Mouse (Mus musculus): ENCODE results near the gene Rer1. TPM values are rescaled to one million over a fixed set of nuclear protein-coding genes. Genes with fewer than 3 reads are reported as not detected.
A peak's percentile ranks its signal among the peaks of the same experiment; 100 is the strongest.

The Rer1 gene
- total RNA-seq, 2 experiments from 2014 or later: 54.8 to 59.3 TPM

GRCm38 (mm10) chr4:155097452-155097851, 11.3 kb upstream of the Rer1 start:
- DNase-seq: no peak
- Histone ChIP-seq H3K27ac (no peak overlapping the region), H3K4me3 (no peak overlapping the region)
- intact Hi-C loops (cut with DNase I): no loop called here
- no peak for TF ChIP-seq CTCF (IDR thresholded peaks at IDR 0.05)

GRCm38 (mm10) chr4:155095967-155096366, 9.8 kb upstream of the Rer1 start:
- peak overlapping the region; percentile 74 for H3K27ac ChIP-seq
- no peak for DNase-seq
- H3K4me3 ChIP-seq: no peak overlapping the region
- intact Hi-C loops (cut with DNase I): loop anchor here (1.0 kb wide), 2 partner anchors 153 to 212 kb away; partner anchors contain the start of gene Faap20
- no peak for TF ChIP-seq CTCF (IDR thresholded peaks at IDR 0.05)

GRCm38 (mm10) chr4:155095238-155095900, 9.2 kb upstream of the Rer1 start:
- intact Hi-C loops (cut with DNase I): loop anchor here (1.0 kb wide), 2 partner anchors 154 to 213 kb away; partner anchors contain the start of gene Faap20
- peak overlapping the region; percentile 74 for H3K27ac ChIP-seq
- peak; percentile 100; the same call in 1 of the 2 replicates for TF ChIP-seq CTCF (IDR thresholded peaks at IDR 0.05)
- DNase-seq: peak; percentile 89
- no peak overlapping the region; the same call in 1 of the 2 replicates for H3K4me3 ChIP-seq

GRCm38 (mm10) chr4:155094565-155094964, 8.4 kb upstream of the Rer1 start:
- Histone ChIP-seq H3K4me3 (no peak overlapping the region), H3K27ac (no peak overlapping the region)
- TF ChIP-seq CTCF (IDR thresholded peaks at IDR 0.05): peak; percentile 71
- intact Hi-C loops (cut with DNase I): no loop called here
- DNase-seq: peak; percentile 58

- no peak for TF ChIP-seq CTCF (IDR thresholded peaks at IDR 0.05)
- H3K27ac ChIP-seq: no peak overlapping the region
- intact Hi-C loops (cut with DNase I): no loop called here
- no peak for DNase-seq
- no peak overlapping the region for H3K4me3 ChIP-seq
Observed at GRCm38 (mm10) chr4:155093431-155094149, 7.4 kb upstream of the Rer1 start.

GRCm38 (mm10) chr4:155092718-155093430, 6.7 kb upstream of the Rer1 start:
- H3K4me3 ChIP-seq: no peak overlapping the region
- TF ChIP-seq CTCF (IDR thresholded peaks at IDR 0.05): no peak
- no peak overlapping the region for H3K27ac ChIP-seq
- no peak for DNase-seq
- intact Hi-C loops (cut with DNase I): no loop called here

- intact Hi-C loops (cut with DNase I): no loop called here
- H3K4me3 ChIP-seq: no peak overlapping the region
- TF ChIP-seq CTCF (IDR thresholded peaks at IDR 0.05): no peak
- no peak overlapping the region for H3K27ac ChIP-seq
- no peak for DNase-seq
Observed at GRCm38 (mm10) chr4:155090688-155091449, 4.7 kb upstream of the Rer1 start.

GRCm38 (mm10) chr4:155090147-155090546, 4.0 kb upstream of the Rer1 start:
- Histone ChIP-seq H3K27ac (no peak overlapping the region), H3K4me3 (no peak overlapping the region)
- DNase-seq: no peak
- TF ChIP-seq CTCF (IDR thresholded peaks at IDR 0.05): no peak
- intact Hi-C loops (cut with DNase I): no loop called here

- intact Hi-C loops (cut with DNase I): no loop called here
- Histone ChIP-seq H3K27ac (no peak overlapping the region), H3K4me3 (no peak overlapping the region)
- no peak for TF ChIP-seq CTCF (IDR thresholded peaks at IDR 0.05)
- DNase-seq: no peak
Observed at GRCm38 (mm10) chr4:155089241-155089640, 3.1 kb upstream of the Rer1 start.

- intact Hi-C loops (cut with DNase I): no loop called here
- Histone ChIP-seq H3K4me3 (peak overlapping the region; percentile 93), H3K27ac (peak overlapping the region; percentile 95)
- no peak for DNase-seq
- no peak for TF ChIP-seq CTCF (IDR thresholded peaks at IDR 0.05)
Observed at GRCm38 (mm10) chr4:155085206-155086107, 725 bp downstream of the Rer1 start.

- DNase-seq: no peak
- Histone ChIP-seq H3K27ac (no peak overlapping the region), H3K4me3 (peak overlapping the region; percentile 93; the same call in 1 of the 2 replicates)
- intact Hi-C loops (cut with DNase I): no loop called here
- TF ChIP-seq CTCF (IDR thresholded peaks at IDR 0.05): no peak
Observed at GRCm38 (mm10) chr4:155084351-155084750, 1.8 kb downstream of the Rer1 start.

Data from gastrocnemius, adult 2 months (tissue).